Mouse (Mus musculus) heart, embryonic 14.5 days (tissue): ENCODE results near the gene Rnaseh2a. TPM values are rescaled to one million over a fixed set of nuclear protein-coding genes. Genes with fewer than 3 reads are reported as not detected.

Experiments
- ATAC-seq: fragments of 200-750 bp; cut with Nextera tagmentation; 2 replicates; pipeline ENCODE4 v1.8.0; 2017; ENCODE audit warnings: low read depth, moderate TSS enrichment; ENCODE audit not compliant: insufficient number of reproducible peaks, insufficient read depth, low FRiP score
- H3K27ac ChIP-seq, 2 experiments: fragments of 200-500 bp in 1 of 2; fragments of 300-500 bp in 1 of 2; sonication (generic) in 1 of 2; replicated peaks in 1 of 2; 2 replicates each; pipeline ENCODE4 v1.5.1; 2012 to 2014; ENCODE audit warnings: low read depth in 2 of 2, low read length in 2 of 2, control low read depth in 1 of 2, mild to moderate bottlenecking in 1 of 2, mixed read lengths in 1 of 2; ENCODE audit not compliant: control insufficient read depth in 1 of 2, insufficient read depth in 1 of 2
- H3K27me3 ChIP-seq: fragments of 300-500 bp; sonication (generic); 2 replicates; pipeline ENCODE4 v1.6.1; 2014; ENCODE audit warnings: mild to moderate bottlenecking, low read length, control low read depth; ENCODE audit not compliant: control insufficient read depth, insufficient read depth
- H3K36me3 ChIP-seq: fragments of 300-500 bp; sonication (generic); 2 replicates; pipeline ENCODE4 v1.6.1; 2014; ENCODE audit warnings: mild to moderate bottlenecking, control low read depth, low read length, mixed read lengths; ENCODE audit not compliant: control insufficient read depth, insufficient read depth
- H3K4me1 ChIP-seq, 2 experiments: fragments of 200-500 bp in 1 of 2; fragments of 300-500 bp in 1 of 2; sonication (generic) in 1 of 2; 2 replicates each; pipeline ENCODE4 v1.6.1; 2012 to 2014; ENCODE audit warnings: low read length in 2 of 2, control low read depth in 1 of 2, mixed read lengths in 1 of 2; ENCODE audit not compliant: control insufficient read depth in 2 of 2, insufficient read depth in 2 of 2
- H3K4me2 ChIP-seq: fragments of 300-500 bp; sonication (generic); 2 replicates; pipeline ENCODE4 v1.6.1; 2014; ENCODE audit warnings: mild to moderate bottlenecking, low read length
- H3K4me3 ChIP-seq, 2 experiments: fragments of 200-500 bp in 1 of 2; fragments of 300-500 bp in 1 of 2; sonication (generic) in 1 of 2; 2 replicates each; pipeline ENCODE4 v1.5.1; 2012 to 2014; ENCODE audit warnings: low read length in 2 of 2, mild to moderate bottlenecking in 2 of 2, control low read depth in 1 of 2, low read depth in 1 of 2, moderate library complexity in 1 of 2; ENCODE audit not compliant: control insufficient read depth in 1 of 2, insufficient read depth in 1 of 2
- H3K9ac ChIP-seq: fragments of 300-500 bp; sonication (generic); 2 replicates; pipeline ENCODE4 v1.6.1; 2014; ENCODE audit warnings: mild to moderate bottlenecking, low read length
- H3K9me3 ChIP-seq: fragments of 300-500 bp; sonication (generic); 2 replicates; pipeline ENCODE4 v1.6.1; 2016; ENCODE audit warnings: low read length, control low read depth; ENCODE audit not compliant: control insufficient read depth
- WGBS: fragments of 180-500 bp; shearing (Covaris S2); extraction: QIAGEN DNeasy Blood & Tissue Kit; methylation state at CpG from one replicate; pipeline ENCODE4 v1.1.7; 2014; 5-methylcytosine and 5-hydroxymethylcytosine counted together
- polyA plus RNA-seq: library from polyadenylated mRNA; unstranded; fragments of >200 nt; fragmentation: Nextera tagmentation; extraction: Ambion mirVana; gene quantifications from 2 replicates; pipeline ENCODE4 v1.2.1, GENCODE M21; 2014

The Rnaseh2a gene
- polyA plus RNA-seq, 1 experiment from 2014 or later = 80.8 TPM

DNA sequence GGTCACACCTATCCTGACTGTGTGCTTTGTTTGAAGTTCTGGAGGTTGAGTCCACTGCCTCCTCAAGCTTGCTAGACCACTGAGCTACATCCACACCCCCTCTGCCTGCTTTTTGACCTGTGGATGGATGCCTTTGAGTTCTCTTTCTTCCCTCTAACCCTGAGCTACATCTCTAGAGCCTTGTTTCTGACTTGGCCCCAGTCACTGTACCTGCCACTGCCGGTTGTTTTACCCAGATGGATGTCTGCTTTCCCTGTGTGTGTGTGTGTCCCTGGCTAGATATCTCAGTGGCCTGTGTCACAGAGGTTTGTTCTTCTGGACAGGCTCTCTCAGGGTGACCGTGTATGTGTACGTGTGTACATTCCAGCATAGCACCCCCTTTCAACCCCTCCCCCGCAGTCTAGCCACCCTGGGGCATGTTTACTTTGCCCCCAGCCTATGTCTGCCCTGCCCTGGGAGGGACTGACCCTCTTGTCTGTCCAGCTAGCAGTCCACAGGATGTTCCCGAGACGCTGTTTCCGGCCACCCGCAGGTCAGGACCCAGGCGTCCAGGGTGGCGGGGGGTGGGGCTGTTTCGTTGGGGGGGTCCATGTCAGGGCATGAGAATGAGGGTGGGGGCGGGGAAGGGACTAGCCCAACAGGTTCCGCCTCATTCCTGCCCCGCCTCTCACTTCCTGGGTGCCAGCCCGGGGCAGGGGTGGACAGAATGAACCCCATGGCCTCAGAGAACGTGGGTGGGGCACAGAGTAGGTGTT, 14.9 kb upstream of the Rnaseh2a start:
- no peak for ATAC-seq
- Histone ChIP-seq H3K27me3 (0 out of 2 replicates have a peak, but pooled peaks cover 3% of the 10 kb centered on the region), H3K36me3 (no peaks in the 10 kb centered on the region), H3K4me2 (peak overlapping the region; percentile 98), H3K9me3 (no peaks in the 10 kb centered on the region), H3K9ac (peak overlapping the region; percentile 79; the same call in 1 of the 2 replicates), H3K4me1 (peaks cover 28 to 43% of the 10 kb centered on the region in 2 experiments), H3K27ac (peak overlapping the region in 1 of 2 experiments; percentile 49; a peak in 2 of 4 replicates), H3K4me3 (peak overlapping the region in 1 of 2 experiments; percentile 59; a peak in 2 of 4 replicates)
- WGBS = 8% methylated on average over 15 of the region's 16 CpGs

DNA sequence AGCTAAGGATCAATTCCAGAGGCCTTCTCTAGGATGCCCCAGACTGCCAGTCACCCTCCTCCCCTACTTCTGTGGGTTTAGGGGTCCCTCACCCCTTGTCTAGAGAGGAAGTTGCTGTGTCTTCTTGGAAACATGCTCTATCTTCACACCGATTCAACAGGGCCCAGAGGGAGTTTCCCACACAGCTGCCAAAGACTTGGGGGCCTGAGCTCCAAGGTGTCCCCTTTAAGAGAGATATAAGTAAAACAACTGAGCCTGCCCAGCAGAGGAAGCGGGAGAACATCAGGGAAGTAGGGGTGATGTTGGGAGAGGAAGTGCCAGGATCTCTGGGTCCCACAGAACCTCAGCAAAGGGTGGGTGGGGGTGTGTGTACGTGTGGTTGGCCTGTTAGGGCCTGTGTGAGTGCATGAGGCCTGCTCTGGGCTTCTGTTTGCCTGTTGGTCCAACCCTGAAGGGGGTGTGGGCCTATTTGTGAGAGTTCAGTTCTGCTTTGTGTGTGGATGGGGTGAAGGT, 13.0 kb upstream of the Rnaseh2a start:
- peaks cover 35 to 53% of the 10 kb centered on the region in 2 experiments for H3K4me1 ChIP-seq
- H3K9me3 ChIP-seq = no peaks in the 10 kb centered on the region
- H3K9ac ChIP-seq = no peak overlapping the region
- H3K4me2 ChIP-seq = no peak overlapping the region
- H3K36me3 ChIP-seq = no peaks in the 10 kb centered on the region
- ATAC-seq = no peak
- 64% methylated on average over 3 of the region's 3 CpGs for WGBS
- no peaks in the 10 kb centered on the region for H3K27me3 ChIP-seq
- no peak overlapping the region for H3K4me3 ChIP-seq
- H3K27ac ChIP-seq = no peak overlapping the region

DNA sequence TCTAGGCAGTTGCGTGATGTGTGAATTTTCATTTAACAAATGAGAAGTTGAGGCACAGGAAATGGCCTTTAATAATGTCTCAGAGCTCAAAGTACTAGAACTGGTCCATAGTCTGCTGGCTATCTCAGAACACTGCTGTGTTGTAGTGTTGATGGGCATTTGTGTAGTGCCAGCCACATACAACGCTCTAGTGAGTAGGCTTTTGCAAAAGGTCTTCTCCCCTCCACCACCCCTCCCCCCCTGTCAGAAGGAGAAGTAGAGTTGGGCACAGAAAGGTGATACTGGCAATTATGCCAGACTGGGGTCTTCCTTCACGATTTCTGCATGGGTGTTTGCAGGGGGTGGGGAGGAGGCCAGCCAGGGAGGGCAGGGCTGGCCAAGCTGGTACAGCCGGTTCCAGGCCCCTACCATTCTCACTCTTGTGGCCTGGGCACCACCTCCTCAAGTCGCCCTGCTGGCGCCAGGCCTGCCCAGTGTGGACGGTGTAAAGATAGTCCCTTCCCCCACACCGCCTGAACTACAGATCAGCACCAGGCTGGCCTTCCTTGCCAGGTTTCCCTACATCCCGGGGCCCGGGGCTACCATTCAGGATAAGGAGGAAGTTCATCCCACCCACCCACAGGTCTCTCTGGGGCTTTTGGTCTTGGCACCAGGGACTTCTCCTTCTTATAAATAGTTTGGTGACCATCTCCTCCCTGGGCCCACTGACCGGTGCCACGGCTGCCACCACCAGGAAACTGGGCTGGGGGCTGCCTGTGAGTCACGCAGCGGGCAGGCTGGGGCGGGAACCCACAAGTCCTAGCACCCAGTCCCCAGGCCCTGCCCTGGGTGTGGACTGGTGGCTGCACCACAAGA, 12.3 kb upstream of the Rnaseh2a start:
- peaks cover 40 to 58% of the 10 kb centered on the region in 2 experiments for H3K4me1 ChIP-seq
- no peak for ATAC-seq
- no peak overlapping the region for H3K27ac ChIP-seq
- H3K9ac ChIP-seq = no peak overlapping the region
- no peak overlapping the region for H3K4me2 ChIP-seq
- 73% methylated on average over 15 of the region's 15 CpGs for WGBS
- no peak overlapping the region for H3K4me3 ChIP-seq
- no peaks in the 10 kb centered on the region for H3K27me3 ChIP-seq
- no peaks in the 10 kb centered on the region for H3K9me3 ChIP-seq
- H3K36me3 ChIP-seq = no peaks in the 10 kb centered on the region

DNA sequence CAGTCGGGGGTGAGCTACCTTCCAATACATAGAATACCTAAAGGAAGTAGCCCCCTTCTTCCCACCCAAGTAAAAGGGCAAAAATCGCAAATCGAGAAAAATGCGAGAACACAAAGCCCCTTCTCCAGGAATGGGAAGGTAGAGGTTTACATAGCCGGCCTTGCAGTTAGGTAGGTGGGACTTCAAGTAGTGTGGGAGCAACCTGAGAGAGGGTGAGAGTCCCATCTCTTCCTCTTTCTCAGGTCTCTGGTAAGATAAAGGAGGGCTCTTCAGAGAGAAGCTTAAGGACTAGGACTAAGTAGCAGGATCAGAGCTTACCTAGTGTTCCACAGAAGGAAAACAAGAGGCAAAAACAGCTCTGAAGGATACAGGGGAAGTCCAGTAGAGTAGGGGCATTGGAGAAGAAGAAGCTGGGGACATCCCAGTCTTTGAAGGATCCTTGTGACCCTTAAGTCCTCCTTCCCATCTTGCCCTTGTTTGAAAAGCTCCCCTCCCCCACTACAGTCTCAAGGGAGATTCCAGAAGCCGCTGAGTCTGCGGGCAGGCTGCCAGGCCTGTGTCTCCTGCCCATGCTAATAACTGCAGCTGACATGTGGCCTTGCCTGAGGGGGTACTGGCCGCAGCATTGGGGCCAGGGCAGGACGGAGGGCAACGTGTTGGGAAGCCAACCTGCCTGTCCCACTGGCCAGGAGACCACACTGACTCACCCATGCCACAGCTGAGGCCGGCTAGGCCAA, 11.2 kb upstream of the Rnaseh2a start:
- ATAC-seq = no peak
- H3K27me3 ChIP-seq = no peaks in the 10 kb centered on the region
- no peaks in the 10 kb centered on the region for H3K9me3 ChIP-seq
- peak overlapping the region; percentile 96 for H3K4me2 ChIP-seq
- H3K9ac ChIP-seq = peak overlapping the region; percentile 83
- H3K27ac ChIP-seq = peak overlapping the region in 1 of 2 experiments; percentile 89; a peak in 2 of 4 replicates
- peaks cover 41 to 58% of the 10 kb centered on the region in 2 experiments for H3K4me1 ChIP-seq
- 0 out of 4 replicates have a peak overlapping the region, but pooled peaks of 1 of the 2 experiments have one; percentile 62 for H3K4me3 ChIP-seq
- 25% methylated on average over 11 of the region's 11 CpGs for WGBS
- H3K36me3 ChIP-seq = no peaks in the 10 kb centered on the region

DNA sequence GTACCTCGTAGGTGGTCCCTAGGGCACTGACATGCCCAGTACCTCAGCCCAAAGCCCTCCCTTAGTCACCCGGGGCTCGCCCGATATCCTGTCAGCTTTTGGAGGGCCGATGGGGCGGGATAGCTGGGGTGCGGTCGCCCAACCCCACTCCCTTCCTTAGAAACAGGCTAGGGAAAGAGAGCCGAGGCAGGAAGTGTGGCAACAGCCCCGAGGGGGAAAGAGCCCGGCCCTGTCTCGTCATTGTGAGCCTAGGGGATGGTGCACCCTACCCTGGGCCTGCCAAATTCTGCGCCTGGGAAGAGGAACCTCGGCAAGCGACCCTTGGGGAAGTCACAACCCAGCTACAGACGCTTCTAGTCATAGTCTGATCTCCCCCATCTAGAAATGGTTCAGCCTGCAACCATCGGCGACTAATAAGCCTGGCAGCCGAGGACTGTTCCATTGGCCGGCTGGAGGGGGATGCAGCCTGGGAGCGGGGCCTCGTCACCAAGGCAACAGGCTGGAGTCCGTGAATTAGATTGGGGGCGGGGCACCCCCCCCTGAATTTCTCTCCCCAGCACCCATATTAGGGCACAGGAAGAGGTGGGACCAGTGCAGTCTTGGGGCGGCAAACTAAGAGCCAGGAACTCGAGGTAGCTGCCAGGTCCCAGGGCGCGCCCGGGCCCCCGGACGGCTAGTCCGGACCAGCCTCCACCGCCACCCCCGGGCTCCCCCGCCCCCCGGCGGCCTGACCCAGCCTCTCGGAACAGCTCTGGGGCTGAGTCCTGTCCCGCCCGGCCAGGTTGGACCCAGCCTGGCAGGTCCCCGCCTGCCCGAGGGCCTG, 10.2 kb upstream of the Rnaseh2a start:
- WGBS = 3% methylated on average over 42 of the region's 42 CpGs

DNA sequence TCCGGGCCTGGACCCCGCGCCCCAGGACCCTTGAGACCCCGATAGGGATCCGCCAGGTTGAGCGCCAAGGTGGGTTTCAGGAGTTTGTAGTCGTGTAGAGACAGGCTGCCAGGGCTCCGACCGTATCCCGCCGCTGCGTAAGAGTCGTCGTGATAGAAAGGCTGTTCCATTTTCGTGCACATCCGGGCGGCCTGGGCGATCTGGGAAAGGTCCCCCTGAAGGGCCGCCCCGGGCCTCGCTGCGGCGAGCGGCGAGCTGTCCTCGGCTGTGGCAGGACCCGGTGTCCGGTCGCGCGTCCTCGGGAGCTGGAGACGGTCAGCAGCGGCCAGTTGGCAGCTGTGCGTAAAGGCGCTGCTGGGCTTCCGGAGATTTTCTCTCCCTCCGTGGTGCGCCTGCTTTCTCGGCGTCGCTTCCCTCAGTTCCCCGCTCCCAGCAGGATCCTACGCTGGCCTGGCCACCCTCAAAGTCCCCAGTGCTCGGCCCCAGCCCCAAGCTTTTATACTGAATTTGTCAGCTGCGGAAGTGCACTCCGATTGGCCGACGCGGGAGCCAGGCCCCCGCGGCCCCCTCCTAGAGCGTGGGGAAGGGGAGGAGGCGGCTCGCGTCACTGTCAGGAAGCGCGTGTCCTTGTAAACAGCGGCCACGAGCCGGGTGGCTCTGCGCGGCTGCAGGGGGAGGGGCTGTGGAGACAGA, 8.8 kb upstream of the Rnaseh2a start, which contains the start of gene Junb:
Gene Junb, minus strand, starts transcription at position 471 of the 693 bp plus-strand sequence.
- Histone ChIP-seq H3K4me3 (peak within 1 kb of the TSS; percentile 62 to 66), H3K4me2 (peak within 1 kb of the TSS; percentile 96), H3K9me3 (no peaks in the 10 kb centered on the region), H3K9ac (peak within 1 kb of the TSS; percentile 83), H3K36me3 (peaks cover 18% of the 10 kb centered on the region), H3K27ac (peak within 1 kb of the TSS; percentile 65 to 89), H3K27me3 (no peaks in the 10 kb centered on the region), H3K4me1 (peaks cover 33 to 56% of the 10 kb centered on the region in 2 experiments)
- ATAC-seq = peak; percentile 59
- WGBS = under 1% methylated on average over 63 of the region's 63 CpGs

More for the DNA sequence above, 10.2 kb upstream of the Rnaseh2a start:
- peak; percentile 15 for ATAC-seq
- Histone ChIP-seq H3K4me2 (peak overlapping the region; percentile 96), H3K4me1 (peaks cover 35 to 55% of the 10 kb centered on the region in 2 experiments), H3K36me3 (peaks cover 4% of the 10 kb centered on the region), H3K9me3 (no peaks in the 10 kb centered on the region), H3K4me3 (peak overlapping the region; percentile 43 to 62), H3K27me3 (no peaks in the 10 kb centered on the region), H3K9ac (peak overlapping the region; percentile 83), H3K27ac (peak overlapping the region; percentile 11 to 89; a peak in 3 of 4 replicates)
